Mouse (Mus musculus) CH12.LX (cell line): ENCODE measurements around the gene Cldn22. TPM values are rescaled to one million over a fixed set of nuclear protein-coding genes. Genes with fewer than 3 reads are reported as not detected.

Experiments
- DNase-seq: peaks from one replicate; pipeline ENCODE4 v3.0.0-alpha.2; 2013; ENCODE audit errors: extremely low read depth
- H3K27ac ChIP-seq: 2 replicates; pipeline ENCODE4 v1.5.1; 2012; ENCODE audit warnings: low read depth, mild to moderate bottlenecking, control low read depth, moderate library complexity; ENCODE audit not compliant: insufficient read depth
- H3K27me3 ChIP-seq: replicated peaks from 2 replicates; pipeline ENCODE3; 2012; ENCODE audit warnings: inconsistent platforms
- H3K36me3 ChIP-seq, 2 experiments: replicated peaks in 1 of 2; 2 replicates each; pipeline versions ENCODE3 to v1.6.1; 2012; ENCODE audit warnings: inconsistent platforms in 1 of 2, low read length in 1 of 2, mild to moderate bottlenecking in 1 of 2, mixed read lengths in 1 of 2, moderate library complexity in 1 of 2; ENCODE audit not compliant: control insufficient read depth in 1 of 2, insufficient read depth in 1 of 2
- H3K4me1 ChIP-seq, 2 experiments: 2 replicates each; pipeline ENCODE4 v1.6.1; 2012; ENCODE audit warnings: inconsistent platforms in 1 of 2, moderate library complexity in 1 of 2; ENCODE audit not compliant: insufficient read depth in 2 of 2, control insufficient read depth in 1 of 2
- H3K4me2 ChIP-seq: 2 replicates; pipeline ENCODE4 v1.6.1; 2012; ENCODE audit warnings: low read depth, mild to moderate bottlenecking, control low read depth; ENCODE audit not compliant: poor library complexity, insufficient read depth, severe bottlenecking
- H3K4me3 ChIP-seq, 3 experiments: fragments of 150-350 bp in 1 of 3; sonication (generic) in 1 of 3; replicated peaks in 1 of 3; 2 replicates each; pipeline versions ENCODE3 to v1.5.1; 2011 to 2012; ENCODE audit warnings: low read depth in 2 of 3, low read length in 2 of 3, mild to moderate bottlenecking in 2 of 3, moderate library complexity in 2 of 3, control low read depth in 1 of 3, improper control_type of control experiment in 1 of 3, inconsistent platforms in 1 of 3, mixed read lengths in 1 of 3; ENCODE audit not compliant: poor library complexity in 1 of 3
- H3K79me2 ChIP-seq: replicated peaks from 2 replicates; pipeline ENCODE4 v1.6.1; 2012; ENCODE audit warnings: mild to moderate bottlenecking, moderate library complexity; ENCODE audit not compliant: control insufficient read depth, poor library complexity, insufficient read depth, severe bottlenecking; ENCODE audit errors: extremely low read depth
- H3K9ac ChIP-seq: 2 replicates; pipeline ENCODE4 v1.6.1; 2012; ENCODE audit warnings: low read depth, mild to moderate bottlenecking, control low read depth, moderate library complexity; ENCODE audit not compliant: insufficient read depth
- H3K9me3 ChIP-seq: replicated peaks from 2 replicates; pipeline ENCODE3; 2012; ENCODE audit warnings: low read length, inconsistent platforms, mixed read lengths
- BHLHE40 ChIP-seq: IDR thresholded peaks from 2 replicates; pipeline ENCODE4 v1.6.1; 2011; ENCODE audit warnings: mild to moderate bottlenecking, low read depth, low read length, improper control_type of control experiment
- CHD1 ChIP-seq: IDR thresholded peaks from 2 replicates; pipeline ENCODE4 v1.6.1; 2012; ENCODE audit warnings: low read depth, low read length, improper control_type of control experiment, inconsistent platforms
- CHD2 ChIP-seq: IDR thresholded peaks from 2 replicates; pipeline ENCODE4 v1.6.1; 2011; ENCODE audit warnings: low read length, improper control_type of control experiment
- CTCF ChIP-seq, 2 experiments: IDR thresholded peaks in 1 of 2; conservative IDR thresholded peaks in 1 of 2; 2 replicates each; pipeline ENCODE4 v1.5.1; 2011 to 2012; ENCODE audit warnings: low read depth in 2 of 2, low read length in 2 of 2, improper control_type of control experiment in 1 of 2, inconsistent platforms in 1 of 2, mild to moderate bottlenecking in 1 of 2, moderate library complexity in 1 of 2
- ELF1 ChIP-seq: IDR thresholded peaks from 2 replicates; pipeline ENCODE4 v1.6.1; 2014; ENCODE audit warnings: low read depth, mild to moderate bottlenecking, inconsistent platforms, low read length, improper control_type of control experiment
- EP300 ChIP-seq: IDR thresholded peaks from 2 replicates; pipeline ENCODE4 v1.6.1; 2011; ENCODE audit warnings: low read length, improper control_type of control experiment
- ETS1 ChIP-seq: conservative IDR thresholded peaks from 2 replicates; pipeline ENCODE4 v1.6.1; 2012; ENCODE audit warnings: low read depth, mild to moderate bottlenecking, inconsistent platforms, low read length, improper control_type of control experiment, moderate library complexity
- GABPA ChIP-seq: IDR thresholded peaks from 2 replicates; pipeline ENCODE4 v1.6.1; 2012; ENCODE audit warnings: low read depth, low read length, improper control_type of control experiment, inconsistent platforms; ENCODE audit not compliant: insufficient replicate concordance
- IRF4 ChIP-seq: IDR thresholded peaks from 2 replicates; pipeline ENCODE4 v1.6.1; 2014; ENCODE audit warnings: low read depth, mild to moderate bottlenecking, inconsistent platforms, low read length, improper control_type of control experiment
- JUN ChIP-seq: IDR thresholded peaks from 2 replicates; pipeline ENCODE4 v1.6.1; 2011; ENCODE audit warnings: low read depth, mild to moderate bottlenecking, low read length, improper control_type of control experiment, moderate library complexity; ENCODE audit not compliant: insufficient read depth
- MAX ChIP-seq: IDR thresholded peaks from 2 replicates; pipeline ENCODE4 v1.6.1; 2011; ENCODE audit warnings: low read length, improper control_type of control experiment
- MAZ ChIP-seq: IDR thresholded peaks from 2 replicates; pipeline ENCODE4 v1.6.1; 2012; ENCODE audit warnings: low read depth, mild to moderate bottlenecking, inconsistent platforms, low read length, improper control_type of control experiment, moderate library complexity
- MEF2A ChIP-seq: IDR thresholded peaks from 2 replicates; pipeline ENCODE4 v1.6.1; 2014; ENCODE audit warnings: low read depth, mild to moderate bottlenecking, inconsistent platforms, low read length, improper control_type of control experiment, borderline replicate concordance
- MXI1 ChIP-seq: IDR thresholded peaks from 2 replicates; pipeline ENCODE4 v1.6.1; 2011; ENCODE audit warnings: mild to moderate bottlenecking, low read depth, low read length, improper control_type of control experiment
- NELFE ChIP-seq: IDR thresholded peaks from 2 replicates; pipeline ENCODE4 v1.6.1; 2011; ENCODE audit warnings: low read depth, low read length, improper control_type of control experiment
- PAX5 ChIP-seq: IDR thresholded peaks from 2 replicates; pipeline ENCODE4 v1.6.1; 2012; ENCODE audit warnings: low read length, inconsistent platforms, mixed read lengths
- RAD21 ChIP-seq: IDR thresholded peaks from 2 replicates; pipeline ENCODE4 v1.6.1; 2011; ENCODE audit warnings: low read depth, mild to moderate bottlenecking, low read length, improper control_type of control experiment, moderate library complexity
- RCOR1 ChIP-seq: conservative IDR thresholded peaks from 2 replicates; pipeline ENCODE4 v1.6.1; 2012; ENCODE audit warnings: low read depth, mild to moderate bottlenecking, inconsistent platforms, low read length, improper control_type of control experiment
- SIN3A ChIP-seq: IDR thresholded peaks from 2 replicates; pipeline ENCODE4 v1.6.1; 2012; ENCODE audit warnings: low read length, improper control_type of control experiment, inconsistent platforms
- SMC3 ChIP-seq: IDR thresholded peaks from 2 replicates; pipeline ENCODE4 v1.6.1; 2011; ENCODE audit warnings: low read depth, low read length, improper control_type of control experiment
- TBP ChIP-seq: conservative IDR thresholded peaks from 2 replicates; pipeline ENCODE4 v1.6.1; 2011; ENCODE audit warnings: low read depth, low read length, improper control_type of control experiment
- TCF12 ChIP-seq: IDR thresholded peaks from 2 replicates; pipeline ENCODE4 v1.6.1; 2014; ENCODE audit warnings: low read depth, mild to moderate bottlenecking, inconsistent platforms, low read length, improper control_type of control experiment
- UBTF ChIP-seq: IDR thresholded peaks from 2 replicates; pipeline ENCODE4 v1.6.1; 2012; ENCODE audit warnings: low read depth, mild to moderate bottlenecking, inconsistent platforms, low read length, improper control_type of control experiment, moderate library complexity
- USF1 ChIP-seq: IDR thresholded peaks from 2 replicates; pipeline ENCODE4 v1.6.1; 2014; ENCODE audit warnings: low read depth, mild to moderate bottlenecking, inconsistent platforms, low read length, improper control_type of control experiment
- ZMIZ1 ChIP-seq: IDR thresholded peaks from 2 replicates; pipeline ENCODE4 v1.6.1; 2012; ENCODE audit warnings: low read depth, mild to moderate bottlenecking, inconsistent platforms, low read length, improper control_type of control experiment
- dilution Hi-C: fragments of 300-500 bp; cut with MboI; formaldehyde crosslinking; loops from 2 replicates; pipeline ENCODE4 v1.14.3; 2020; ENCODE audit warnings: low sequenced_read_pairs; ENCODE audit not compliant: extremely low pct_unique_long_range_greater_than_20kb, extremely low pct_ligation_motif_present
- in situ Hi-C: fragments of 300-500 bp; cut with MboI; formaldehyde crosslinking; loops from 3 replicates; pipeline ENCODE4 v1.14.3; 2019; ENCODE audit warnings: low sequenced_read_pairs, low pct_ligation_motif_present, low pct_unique_long_range_greater_than_20kb, mixed read lengths
- polyA plus RNA-seq: library from polyadenylated mRNA; unstranded; fragments of >175 nt; gene quantifications from 2 replicates; pipeline ENCODE4 v1.2.1, GENCODE M21; 2012; ENCODE audit warnings: low read depth; ENCODE audit not compliant: insufficient read length
- total RNA-seq, 2 experiments: library from RNA; depleted of rRNA; stranded (reverse); fragments of 300-350 nt in 1 of 2; fragments of >200 nt in 1 of 2; gene quantifications; 2 replicates each; pipeline ENCODE4 v1.2.3; 2012 to 2014

Gene Cldn22
- total and polyA plus RNA-seq, 3 experiments = not detected

GRCm38 (mm10) chr8:47823777-47824176, 505 bp upstream of the Cldn22 start:
- Histone ChIP-seq H3K27me3 (no peaks in the 10 kb centered on the region), H3K79me2 (no peaks in the 10 kb centered on the region), H3K9me3 (no peaks in the 10 kb centered on the region), H3K4me1 (no peaks in the 10 kb centered on the region), H3K4me2 (no peak overlapping the region), H3K27ac (no peak overlapping the region), H3K4me3 (no peak overlapping the region), H3K9ac (no peak overlapping the region), H3K36me3 (no peaks in the 10 kb centered on the region)
- in situ Hi-C loops = no loop called here
- no peak for DNase-seq
- dilution Hi-C loops = no loop called here
- TF ChIP-seq GABPA (no peak), CHD2 (no peak), TCF12 (no peak), MXI1 (no peak), MAX (no peak), SMC3 (no peak), NELFE (no peak), ELF1 (no peak), UBTF (no peak), BHLHE40 (no peak), PAX5 (no peak), JUN (no peak), EP300 (no peak), MEF2A (no peak), ZMIZ1 (no peak), IRF4 (no peak), CHD1 (no peak), SIN3A (no peak)

- Histone ChIP-seq H3K79me2 (no peaks in the 10 kb centered on the region), H3K9me3 (no peaks in the 10 kb centered on the region), H3K36me3 (no peaks in the 10 kb centered on the region), H3K27me3 (no peaks in the 10 kb centered on the region), H3K4me3 (no peak overlapping the region), H3K27ac (no peak overlapping the region), H3K9ac (no peak overlapping the region), H3K4me1 (no peaks in the 10 kb centered on the region), H3K4me2 (no peak overlapping the region)
- DNase-seq = no peak
- TF ChIP-seq MAX = no peak
- TF ChIP-seq SIN3A = no peak
- no peak for TF ChIP-seq TBP
- no peak for TF ChIP-seq USF1
- TF ChIP-seq CTCF (conservative IDR thresholded peaks at IDR 0.05 in 1 of 2, IDR thresholded peaks at IDR 0.05 in 1 of 2; ENCODE audit: low read depth in 2 of 2, low read length in 2 of 2) = no peak
- TF ChIP-seq MXI1 = no peak
- no peak for TF ChIP-seq RAD21
- no peak for TF ChIP-seq CHD2
- no peak for TF ChIP-seq MAZ
- no peak for TF ChIP-seq RCOR1
- TF ChIP-seq PAX5 = no peak
- TF ChIP-seq NELFE = no peak
- no peak for TF ChIP-seq ETS1
- dilution Hi-C loops (no loop called here), in situ Hi-C loops (no loop called here)
These were observed 1.3 kb downstream of the Cldn22 start for GRCm38 (mm10) chr8:47825596-47825995.
